Mouse (Mus musculus) heart, postnatal 10 days (tissue): ENCODE data around the gene Abca7. TPM values are rescaled to one million over a fixed set of nuclear protein-coding genes. Genes with fewer than 3 reads are reported as not detected.

Source experiments
- DNase-seq, 2 experiments: peaks; one replicate each; pipeline ENCODE4 v3.0.0; 2021
- intact Hi-C: fragments of 180-260 bp; cut with DNase I; formaldehyde crosslinking; loops from one replicate; pipeline ENCODE4 v1.15.1; 2025
- total RNA-seq, 2 experiments: library from RNA; stranded (reverse); gene quantifications; 2 replicates each; pipeline ENCODE4 v1.2.3; 2021

Gene Abca7
- total RNA-seq, 2 experiments from 2014 or later, result 7.8 to 8.2 TPM

- intact Hi-C loops, result loop anchor here (2.0 kb wide), 1 partner anchor 59 kb away; the partner anchor contains the start of gene Stk11
- DNase-seq, result no peak
These were observed 59.6 kb downstream of the Abca7 start for GRCm38 (mm10) chr10:80055891-80056290.

GRCm38 (mm10) chr10:80056506-80056905 lies 60.2 kb downstream of the Abca7 start:
- DNase-seq, result no peak
- intact Hi-C loops, result no loop called here

GRCm38 (mm10) chr10:80056976-80057682 lies 60.8 kb downstream of the Abca7 start:
- DNase-seq, result no peak
- intact Hi-C loops, result no loop called here

GRCm38 (mm10) chr10:80057683-80058326 lies 61.5 kb downstream of the Abca7 start:
- DNase-seq, result no peak
- intact Hi-C loops, result no loop called here

- intact Hi-C loops, result no loop called here
- no peak for DNase-seq
These were observed 66.8 kb downstream of the Abca7 start for GRCm38 (mm10) chr10:80063104-80063503.

GRCm38 (mm10) chr10:80063877-80064650 lies 67.8 kb downstream of the Abca7 start:
- intact Hi-C loops, result no loop called here
- DNase-seq, result no peak

Other genes starting within 250 kb of the Abca7 start
- gene Polrmt, start 249.9 kb upstream of the Abca7 start, total RNA-seq, result 10 to 100 TPM; 36.3 to 54.4 TPM
- gene Fgf22, start 241.4 kb upstream of the Abca7 start, total RNA-seq, result not detected
- gene Rnf126, start 229.5 kb upstream of the Abca7 start, total RNA-seq, result 10 to 100 TPM; 31.8 to 34.4 TPM
- gene Fstl3, start 219.2 kb upstream of the Abca7 start, total RNA-seq, result 1 to 10 TPM; 5.8 to 7.4 TPM
- gene Prss57, start 205.5 kb upstream of the Abca7 start, total RNA-seq, result not detected
- 100 to 1,000 TPM in 1 of 2 experiments, 10 to 100 TPM in 1; 90.8 to 103 TPM for gene Palm, start 202.9 kb upstream of the Abca7 start, total RNA-seq
- under 1 TPM; 0.22 to 0.30 TPM for gene Misp, start 175.5 kb upstream of the Abca7 start, total RNA-seq
- 100 to 1,000 TPM; 144 to 145 TPM for gene Ptbp1, start 142.1 kb upstream of the Abca7 start, total RNA-seq
- under 1 TPM in 1 of 2 experiments, not detected in 1; 0.55 TPM for gene Prtn3, start 122.0 kb upstream of the Abca7 start, total RNA-seq
- under 1 TPM; 0.53 to 0.89 TPM for gene Plppr3, start 121.9 kb upstream of the Abca7 start, total RNA-seq
- gene Elane, start 110.2 kb upstream of the Abca7 start, total RNA-seq, result not detected
- 10 to 100 TPM in 1 of 2 experiments, 1 to 10 TPM in 1; 3.2 to 12.0 TPM for gene Cfd, start 105.6 kb upstream of the Abca7 start, total RNA-seq
- gene Med16, start 87.6 kb upstream of the Abca7 start, total RNA-seq, result 10 to 100 TPM; 59.5 to 60.0 TPM
- gene Gm26602, start 85.6 kb upstream of the Abca7 start, total RNA-seq, result not detected
- gene Kiss1r, start 79.5 kb upstream of the Abca7 start, total RNA-seq, result under 1 TPM; 0.17 to 0.22 TPM
- gene R3hdm4, start 75.3 kb upstream of the Abca7 start, total RNA-seq, result 10 to 100 TPM; 93.4 to 94.9 TPM
- 1 to 10 TPM; 3.1 to 3.2 TPM for gene Arid3a, start 69.5 kb upstream of the Abca7 start, total RNA-seq
- 10 to 100 TPM; 22.7 to 23.4 TPM for gene Wdr18, start 36.3 kb upstream of the Abca7 start, total RNA-seq
- gene Grin3b, start 25.8 kb upstream of the Abca7 start, total RNA-seq, result not detected
- 100 to 1,000 TPM; 126 to 132 TPM for gene Tmem259, start 12.2 kb upstream of the Abca7 start, total RNA-seq
- gene Cnn2, start 7.9 kb upstream of the Abca7 start, total RNA-seq, result 10 to 100 TPM; 60.3 to 65.6 TPM
- 1 to 10 TPM; 5.0 to 6.1 TPM for gene Arhgap45, start 20.2 kb downstream of the Abca7 start, total RNA-seq
- 10 to 100 TPM; 79.0 to 79.1 TPM for gene Polr2e, start 43.3 kb downstream of the Abca7 start, total RNA-seq
- 100 to 1,000 TPM; 551 to 562 TPM for gene Gpx4, start 50.7 kb downstream of the Abca7 start, total RNA-seq
- gene Sbno2, start 109.1 kb downstream of the Abca7 start, total RNA-seq, result 10 to 100 TPM; 15.1 to 17.6 TPM
- 100 to 1,000 TPM; 110 to 112 TPM for gene Stk11, start 119.3 kb downstream of the Abca7 start, total RNA-seq
- gene Atp5d, start 142.1 kb downstream of the Abca7 start, total RNA-seq, result 1,000 to 10,000 TPM; 1,058 to 1,125 TPM
- gene Cbarp, start 144.3 kb downstream of the Abca7 start, total RNA-seq, result 1 to 10 TPM; 3.2 to 4.1 TPM
- gene Midn, start 151.8 kb downstream of the Abca7 start, total RNA-seq, result 100 to 1,000 TPM; 132 to 190 TPM
- gene Cirbp, start 169.5 kb downstream of the Abca7 start, total RNA-seq, result 100 to 1,000 TPM; 113 to 134 TPM
- gene 1600002K03Rik, start 176.4 kb downstream of the Abca7 start, total RNA-seq, result 1 to 10 TPM; 3.1 to 3.4 TPM
- gene Efna2, start 183.0 kb downstream of the Abca7 start, total RNA-seq, result 1 to 10 TPM; 1.4 to 1.7 TPM
- gene Mum1, start 229.9 kb downstream of the Abca7 start, total RNA-seq, result 10 to 100 TPM; 20.3 to 23.1 TPM